Mouse (Mus musculus) CH12.LX (cell line): ENCODE measurements around the gene Fam228a. TPM values are rescaled to one million over a fixed set of nuclear protein-coding genes. Genes with fewer than 3 reads are reported as not detected.

Source experiments
- DNase-seq: peaks from one replicate; pipeline ENCODE4 v3.0.0-alpha.2; 2013; ENCODE audit errors: extremely low read depth
- H3K27ac ChIP-seq: 2 replicates; pipeline ENCODE4 v1.5.1; 2012; ENCODE audit warnings: low read depth, mild to moderate bottlenecking, control low read depth, moderate library complexity; ENCODE audit not compliant: insufficient read depth
- H3K27me3 ChIP-seq: replicated peaks from 2 replicates; pipeline ENCODE3; 2012; ENCODE audit warnings: inconsistent platforms
- H3K36me3 ChIP-seq, 2 experiments: replicated peaks in 1 of 2; 2 replicates each; pipeline versions ENCODE3 to v1.6.1; 2012; ENCODE audit warnings: inconsistent platforms in 1 of 2, low read length in 1 of 2, mild to moderate bottlenecking in 1 of 2, mixed read lengths in 1 of 2, moderate library complexity in 1 of 2; ENCODE audit not compliant: control insufficient read depth in 1 of 2, insufficient read depth in 1 of 2
- H3K4me1 ChIP-seq, 2 experiments: 2 replicates each; pipeline ENCODE4 v1.6.1; 2012; ENCODE audit warnings: inconsistent platforms in 1 of 2, moderate library complexity in 1 of 2; ENCODE audit not compliant: insufficient read depth in 2 of 2, control insufficient read depth in 1 of 2
- H3K4me2 ChIP-seq: 2 replicates; pipeline ENCODE4 v1.6.1; 2012; ENCODE audit warnings: low read depth, mild to moderate bottlenecking, control low read depth; ENCODE audit not compliant: poor library complexity, insufficient read depth, severe bottlenecking
- H3K4me3 ChIP-seq, 3 experiments: fragments of 150-350 bp in 1 of 3; sonication (generic) in 1 of 3; replicated peaks in 1 of 3; 2 replicates each; pipeline versions ENCODE3 to v1.5.1; 2011 to 2012; ENCODE audit warnings: low read depth in 2 of 3, low read length in 2 of 3, mild to moderate bottlenecking in 2 of 3, moderate library complexity in 2 of 3, control low read depth in 1 of 3, improper control_type of control experiment in 1 of 3, inconsistent platforms in 1 of 3, mixed read lengths in 1 of 3; ENCODE audit not compliant: poor library complexity in 1 of 3
- H3K79me2 ChIP-seq: replicated peaks from 2 replicates; pipeline ENCODE4 v1.6.1; 2012; ENCODE audit warnings: mild to moderate bottlenecking, moderate library complexity; ENCODE audit not compliant: control insufficient read depth, poor library complexity, insufficient read depth, severe bottlenecking; ENCODE audit errors: extremely low read depth
- H3K9ac ChIP-seq: 2 replicates; pipeline ENCODE4 v1.6.1; 2012; ENCODE audit warnings: low read depth, mild to moderate bottlenecking, control low read depth, moderate library complexity; ENCODE audit not compliant: insufficient read depth
- H3K9me3 ChIP-seq: replicated peaks from 2 replicates; pipeline ENCODE3; 2012; ENCODE audit warnings: low read length, inconsistent platforms, mixed read lengths
- BHLHE40 ChIP-seq: IDR thresholded peaks from 2 replicates; pipeline ENCODE4 v1.6.1; 2011; ENCODE audit warnings: mild to moderate bottlenecking, low read depth, low read length, improper control_type of control experiment
- CHD1 ChIP-seq: IDR thresholded peaks from 2 replicates; pipeline ENCODE4 v1.6.1; 2012; ENCODE audit warnings: low read depth, low read length, improper control_type of control experiment, inconsistent platforms
- CTCF ChIP-seq, 2 experiments: IDR thresholded peaks in 1 of 2; conservative IDR thresholded peaks in 1 of 2; 2 replicates each; pipeline ENCODE4 v1.5.1; 2011 to 2012; ENCODE audit warnings: low read depth in 2 of 2, low read length in 2 of 2, improper control_type of control experiment in 1 of 2, inconsistent platforms in 1 of 2, mild to moderate bottlenecking in 1 of 2, moderate library complexity in 1 of 2
- E2F4 ChIP-seq: IDR thresholded peaks from 2 replicates; pipeline ENCODE4 v1.6.1; 2011; ENCODE audit warnings: low read depth, low read length, improper control_type of control experiment; ENCODE audit not compliant: insufficient replicate concordance
- ELF1 ChIP-seq: IDR thresholded peaks from 2 replicates; pipeline ENCODE4 v1.6.1; 2014; ENCODE audit warnings: low read depth, mild to moderate bottlenecking, inconsistent platforms, low read length, improper control_type of control experiment
- EP300 ChIP-seq: IDR thresholded peaks from 2 replicates; pipeline ENCODE4 v1.6.1; 2011; ENCODE audit warnings: low read length, improper control_type of control experiment
- ETS1 ChIP-seq: conservative IDR thresholded peaks from 2 replicates; pipeline ENCODE4 v1.6.1; 2012; ENCODE audit warnings: low read depth, mild to moderate bottlenecking, inconsistent platforms, low read length, improper control_type of control experiment, moderate library complexity
- GABPA ChIP-seq: IDR thresholded peaks from 2 replicates; pipeline ENCODE4 v1.6.1; 2012; ENCODE audit warnings: low read depth, low read length, improper control_type of control experiment, inconsistent platforms; ENCODE audit not compliant: insufficient replicate concordance
- HCFC1 ChIP-seq: IDR thresholded peaks from 2 replicates; pipeline ENCODE4 v1.6.1; 2012; ENCODE audit warnings: low read depth, mild to moderate bottlenecking, inconsistent platforms, low read length, improper control_type of control experiment
- IRF4 ChIP-seq: IDR thresholded peaks from 2 replicates; pipeline ENCODE4 v1.6.1; 2014; ENCODE audit warnings: low read depth, mild to moderate bottlenecking, inconsistent platforms, low read length, improper control_type of control experiment
- JUN ChIP-seq: IDR thresholded peaks from 2 replicates; pipeline ENCODE4 v1.6.1; 2011; ENCODE audit warnings: low read depth, mild to moderate bottlenecking, low read length, improper control_type of control experiment, moderate library complexity; ENCODE audit not compliant: insufficient read depth
- KAT2A ChIP-seq: IDR thresholded peaks from 2 replicates; pipeline ENCODE4 v1.6.1; 2012; ENCODE audit warnings: low read length, improper control_type of control experiment, inconsistent platforms; ENCODE audit not compliant: insufficient replicate concordance
- MAFK ChIP-seq: IDR thresholded peaks from 2 replicates; pipeline ENCODE4 v1.6.1; 2011; ENCODE audit warnings: low read length, improper control_type of control experiment; ENCODE audit not compliant: insufficient replicate concordance
- MAZ ChIP-seq: IDR thresholded peaks from 2 replicates; pipeline ENCODE4 v1.6.1; 2012; ENCODE audit warnings: low read depth, mild to moderate bottlenecking, inconsistent platforms, low read length, improper control_type of control experiment, moderate library complexity
- MEF2A ChIP-seq: IDR thresholded peaks from 2 replicates; pipeline ENCODE4 v1.6.1; 2014; ENCODE audit warnings: low read depth, mild to moderate bottlenecking, inconsistent platforms, low read length, improper control_type of control experiment, borderline replicate concordance
- MYC ChIP-seq: IDR thresholded peaks from 2 replicates; pipeline ENCODE4 v1.6.1; 2011; ENCODE audit warnings: low read depth, mild to moderate bottlenecking, improper control_type of control experiment, low read length
- NELFE ChIP-seq: IDR thresholded peaks from 2 replicates; pipeline ENCODE4 v1.6.1; 2011; ENCODE audit warnings: low read depth, low read length, improper control_type of control experiment
- NRF1 ChIP-seq: IDR thresholded peaks from 2 replicates; pipeline ENCODE4 v1.6.1; 2014; ENCODE audit warnings: low read depth, mild to moderate bottlenecking, inconsistent platforms, low read length, improper control_type of control experiment, moderate library complexity
- POLR2A ChIP-seq: IDR thresholded peaks from 2 replicates; pipeline ENCODE4 v1.6.1; 2011; ENCODE audit warnings: low read depth, mild to moderate bottlenecking, improper control_type of control experiment, low read length
- POLR2AphosphoS2 ChIP-seq: IDR thresholded peaks from 2 replicates; pipeline ENCODE4 v1.6.1; 2011; ENCODE audit warnings: low read depth, low read length, improper control_type of control experiment
- RAD21 ChIP-seq: IDR thresholded peaks from 2 replicates; pipeline ENCODE4 v1.6.1; 2011; ENCODE audit warnings: low read depth, mild to moderate bottlenecking, low read length, improper control_type of control experiment, moderate library complexity
- RCOR1 ChIP-seq: conservative IDR thresholded peaks from 2 replicates; pipeline ENCODE4 v1.6.1; 2012; ENCODE audit warnings: low read depth, mild to moderate bottlenecking, inconsistent platforms, low read length, improper control_type of control experiment
- TCF12 ChIP-seq: IDR thresholded peaks from 2 replicates; pipeline ENCODE4 v1.6.1; 2014; ENCODE audit warnings: low read depth, mild to moderate bottlenecking, inconsistent platforms, low read length, improper control_type of control experiment
- UBTF ChIP-seq: IDR thresholded peaks from 2 replicates; pipeline ENCODE4 v1.6.1; 2012; ENCODE audit warnings: low read depth, mild to moderate bottlenecking, inconsistent platforms, low read length, improper control_type of control experiment, moderate library complexity
- USF2 ChIP-seq: conservative IDR thresholded peaks from 2 replicates; pipeline ENCODE4 v1.6.1; 2011; ENCODE audit warnings: low read depth, low read length, improper control_type of control experiment
- ZKSCAN1 ChIP-seq: IDR thresholded peaks from 2 replicates; pipeline ENCODE4 v1.6.1; 2012; ENCODE audit warnings: low read depth, inconsistent platforms, low read length, improper control_type of control experiment, borderline replicate concordance
- ZMIZ1 ChIP-seq: IDR thresholded peaks from 2 replicates; pipeline ENCODE4 v1.6.1; 2012; ENCODE audit warnings: low read depth, mild to moderate bottlenecking, inconsistent platforms, low read length, improper control_type of control experiment
- dilution Hi-C: fragments of 300-500 bp; cut with MboI; formaldehyde crosslinking; loops from 2 replicates; pipeline ENCODE4 v1.14.3; 2020; ENCODE audit warnings: low sequenced_read_pairs; ENCODE audit not compliant: extremely low pct_unique_long_range_greater_than_20kb, extremely low pct_ligation_motif_present
- in situ Hi-C: fragments of 300-500 bp; cut with MboI; formaldehyde crosslinking; loops from 3 replicates; pipeline ENCODE4 v1.14.3; 2019; ENCODE audit warnings: low sequenced_read_pairs, low pct_ligation_motif_present, low pct_unique_long_range_greater_than_20kb, mixed read lengths
- polyA plus RNA-seq: library from polyadenylated mRNA; unstranded; fragments of >175 nt; gene quantifications from 2 replicates; pipeline ENCODE4 v1.2.1, GENCODE M21; 2012; ENCODE audit warnings: low read depth; ENCODE audit not compliant: insufficient read length
- total RNA-seq, 2 experiments: library from RNA; depleted of rRNA; stranded (reverse); fragments of 300-350 nt in 1 of 2; fragments of >200 nt in 1 of 2; gene quantifications; 2 replicates each; pipeline ENCODE4 v1.2.3; 2012 to 2014

The Fam228a gene
- total and polyA plus RNA-seq, 3 experiments: not detected

DNA sequence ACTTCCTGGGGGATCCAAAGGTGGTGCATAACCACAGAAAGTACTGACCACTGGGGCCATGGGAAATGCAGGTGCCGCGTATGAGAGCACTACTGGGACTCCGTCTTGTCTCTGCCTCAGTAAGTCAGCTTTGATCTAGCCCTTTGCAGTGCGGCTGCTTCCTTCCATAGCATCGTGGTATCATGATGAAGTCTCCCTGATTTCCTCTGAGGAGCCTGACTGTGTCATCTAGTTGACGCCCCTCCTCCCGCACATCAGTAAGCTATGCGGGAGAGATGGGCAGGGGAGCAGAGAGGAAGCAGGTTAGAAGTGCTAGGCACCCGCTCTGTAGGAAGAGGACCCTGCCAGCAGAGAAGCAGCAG is 37.3 kb upstream of the Fam228a start:
- no peak overlapping the region for H3K4me2 ChIP-seq
- DNase-seq: no peak
- TF ChIP-seq POLR2A: no peak
- TF ChIP-seq ZMIZ1: no peak
- no peak for TF ChIP-seq CHD1
- no peak for TF ChIP-seq USF2
- TF ChIP-seq UBTF: no peak
- TF ChIP-seq IRF4: no peak
- TF ChIP-seq GABPA: no peak
- no peak for TF ChIP-seq EP300
- no peak for TF ChIP-seq E2F4
- no peak for TF ChIP-seq NRF1
- no peak for TF ChIP-seq MEF2A
- no peak for TF ChIP-seq POLR2AphosphoS2
- no peak for TF ChIP-seq MYC
- no peak for TF ChIP-seq ELF1
- TF ChIP-seq ZKSCAN1: no peak
- no peak for TF ChIP-seq MAZ

DNA sequence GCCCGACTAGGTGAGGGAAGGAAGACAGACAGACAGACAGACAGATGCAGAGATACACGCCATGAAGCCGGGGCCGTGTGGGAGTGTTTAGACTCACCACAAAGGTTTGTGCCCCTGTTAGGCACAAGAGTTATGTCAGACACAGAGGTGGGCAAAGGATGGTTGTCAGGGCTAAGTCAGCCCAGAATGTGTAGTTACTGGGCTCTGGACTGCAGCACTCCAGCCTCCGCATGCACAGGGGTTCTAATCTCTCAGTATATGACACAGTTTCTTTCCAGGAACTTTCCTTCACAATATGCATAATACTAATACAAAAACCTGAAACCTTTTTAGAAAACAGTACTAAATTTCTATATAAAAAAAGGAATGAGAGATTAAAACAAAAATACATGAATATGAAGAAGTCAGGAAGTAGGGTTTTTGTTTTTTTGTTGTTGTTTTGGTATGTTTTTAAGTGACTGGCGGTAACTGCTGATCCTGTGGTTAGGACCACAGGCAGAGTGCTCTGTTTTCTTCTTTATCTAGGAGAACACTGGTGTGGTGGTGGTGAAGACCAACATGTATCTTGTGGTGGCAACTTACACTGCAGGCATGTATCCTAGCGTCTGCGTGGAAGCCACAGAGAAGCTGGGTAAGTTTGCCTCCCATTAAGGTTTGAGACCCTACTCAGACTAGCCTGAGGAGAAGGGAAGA is 36.8 kb upstream of the Fam228a start:
- in situ Hi-C loops: no loop called here
- no peak overlapping the region for H3K27ac ChIP-seq
- H3K4me2 ChIP-seq: no peak overlapping the region
- TF ChIP-seq BHLHE40: no peak
- no peak for TF ChIP-seq RCOR1
- TF ChIP-seq UBTF: no peak
- TF ChIP-seq JUN: no peak
- no peak for TF ChIP-seq IRF4
- TF ChIP-seq TCF12: no peak
- no peak for TF ChIP-seq KAT2A
- no peak for TF ChIP-seq ETS1
- no peak for TF ChIP-seq EP300
- no peak for TF ChIP-seq MAZ
- no peak for TF ChIP-seq POLR2AphosphoS2
- no peak for TF ChIP-seq NELFE
- TF ChIP-seq MAFK: no peak
- no peak for TF ChIP-seq RAD21
- TF ChIP-seq CTCF (conservative IDR thresholded peaks at IDR 0.05 in 1 of 2, IDR thresholded peaks at IDR 0.05 in 1 of 2; ENCODE audit: low read depth in 2 of 2, low read length in 2 of 2): no peak
- TF ChIP-seq MYC: no peak
- TF ChIP-seq HCFC1: no peak
- H3K79me2 ChIP-seq: no peaks in the 10 kb centered on the region
- no peaks in the 10 kb centered on the region for H3K27me3 ChIP-seq
- H3K9ac ChIP-seq: no peak overlapping the region
- no peaks in the 10 kb centered on the region for H3K36me3 ChIP-seq
- no peaks in the 10 kb centered on the region for H3K9me3 ChIP-seq
- H3K4me1 ChIP-seq: peaks cover 0 to 3% of the 10 kb centered on the region in 2 experiments; a peak in 1 of 4 replicates
- dilution Hi-C loops: no loop called here
- no peak for DNase-seq
- no peak overlapping the region for H3K4me3 ChIP-seq

More for the DNA sequence above, 37.3 kb upstream of the Fam228a start:
- no peaks in the 10 kb centered on the region for H3K79me2 ChIP-seq
- in situ Hi-C loops: no loop called here
- H3K9me3 ChIP-seq: no peaks in the 10 kb centered on the region
- dilution Hi-C loops: no loop called here
- H3K9ac ChIP-seq: no peak overlapping the region
- H3K4me1 ChIP-seq: peaks cover 0 to 3% of the 10 kb centered on the region in 2 experiments; a peak in 1 of 4 replicates
- no peaks in the 10 kb centered on the region for H3K27me3 ChIP-seq
- H3K27ac ChIP-seq: no peak overlapping the region
- no peaks in the 10 kb centered on the region for H3K36me3 ChIP-seq
- no peak overlapping the region for H3K4me3 ChIP-seq
